Mouse (Mus musculus) heart, adult 11 months (tissue): ENCODE data around the gene Zbtb44.
"Not testable (repeated sequence)": the region's sequence is repeated elsewhere in the genome, so short reads cannot be mapped to it uniquely, and the experiment has no call there.

Source experiments
- DNase-seq: peaks from one replicate; pipeline ENCODE4 v3.0.0; 2022

Zbtb44 gene

DNA sequence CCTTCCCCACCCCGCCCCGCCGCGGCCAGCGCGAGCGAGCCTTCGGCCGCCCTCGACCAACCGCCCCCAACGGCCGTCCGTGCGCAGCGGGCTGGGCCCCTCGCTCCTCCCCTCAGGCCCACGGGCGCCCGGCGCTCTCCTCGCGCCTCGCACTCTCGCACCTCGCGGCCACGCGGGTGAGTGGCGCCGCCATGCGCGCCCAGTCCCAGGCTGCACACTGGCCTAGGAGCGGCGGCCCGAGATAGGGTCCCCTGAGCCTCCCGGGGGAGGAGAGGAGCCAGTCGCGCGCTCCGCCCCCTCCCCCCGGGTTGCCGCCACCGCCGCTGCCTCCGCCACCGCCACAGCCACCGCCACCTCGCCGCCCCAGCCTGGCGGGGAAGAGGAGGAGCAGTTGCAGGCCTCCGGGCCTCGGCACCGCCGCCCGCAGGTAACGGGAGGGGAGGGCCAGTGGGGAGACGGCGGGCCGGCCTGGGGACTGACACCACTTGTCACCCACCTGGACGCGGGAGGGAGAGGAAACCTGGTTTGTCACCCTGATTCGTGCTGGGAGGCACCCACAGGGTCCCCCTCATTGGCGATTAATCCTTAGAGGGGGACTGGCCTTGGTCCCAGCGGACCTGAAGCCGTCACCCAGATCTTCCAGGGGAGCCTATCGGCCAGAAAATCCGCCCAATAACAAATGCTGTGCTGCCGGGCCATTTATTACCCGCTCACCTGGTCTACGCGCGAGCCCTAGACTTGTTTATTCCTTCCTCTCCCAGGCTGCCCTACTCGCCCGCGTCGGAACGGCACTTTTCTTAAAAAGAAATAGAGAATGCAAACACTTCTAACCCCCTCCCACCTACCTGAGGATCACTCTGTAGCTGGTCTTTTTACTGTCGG is at the start of gene Zbtb44:
TSS of gene Zbtb44 (plus strand) at position 113 of the 882 bp plus-strand sequence.
- DNase-seq, result no peak

DNA sequence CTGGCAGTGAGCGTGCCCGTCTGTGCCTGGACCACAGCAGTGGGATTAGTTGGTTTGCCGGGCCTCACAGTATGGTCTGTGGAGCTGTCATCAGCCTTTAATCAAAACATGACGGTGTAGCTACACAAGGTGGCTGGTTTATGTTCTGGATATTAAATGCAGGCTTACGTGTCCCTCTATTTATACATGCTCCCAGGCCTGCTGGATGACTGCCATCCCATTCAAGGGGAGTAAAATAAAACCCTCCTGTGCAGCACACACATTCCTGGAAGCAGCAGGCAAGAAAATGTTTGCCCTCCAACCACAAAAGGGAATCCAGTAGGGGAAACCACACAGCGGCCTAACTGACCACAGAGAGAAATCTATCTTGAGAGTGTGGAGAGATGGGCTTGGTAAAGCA is 44.7 kb upstream of the Zbtb44 start:
- DNase-seq, result peak; percentile 83

DNA sequence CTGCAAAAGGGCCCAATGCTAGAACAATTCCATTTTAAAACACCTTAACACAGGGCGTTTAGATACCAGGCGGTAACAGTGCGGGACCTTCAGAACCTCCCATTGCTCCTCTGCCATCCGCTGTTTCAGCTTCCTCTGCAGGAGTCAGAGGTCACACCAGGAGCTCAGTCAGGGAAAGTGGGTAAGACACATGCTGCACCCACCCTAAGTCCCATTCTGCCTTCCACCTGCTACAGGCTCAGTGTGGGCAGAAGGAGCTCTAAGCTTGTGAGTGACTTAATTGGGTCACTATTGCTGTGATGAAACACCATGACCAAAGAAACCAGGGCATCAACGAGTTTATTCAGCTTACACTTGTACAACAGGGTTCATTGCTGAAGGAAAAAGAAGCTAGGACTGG is 37.3 kb upstream of the Zbtb44 start:
- DNase-seq, result peak; percentile 76

DNA sequence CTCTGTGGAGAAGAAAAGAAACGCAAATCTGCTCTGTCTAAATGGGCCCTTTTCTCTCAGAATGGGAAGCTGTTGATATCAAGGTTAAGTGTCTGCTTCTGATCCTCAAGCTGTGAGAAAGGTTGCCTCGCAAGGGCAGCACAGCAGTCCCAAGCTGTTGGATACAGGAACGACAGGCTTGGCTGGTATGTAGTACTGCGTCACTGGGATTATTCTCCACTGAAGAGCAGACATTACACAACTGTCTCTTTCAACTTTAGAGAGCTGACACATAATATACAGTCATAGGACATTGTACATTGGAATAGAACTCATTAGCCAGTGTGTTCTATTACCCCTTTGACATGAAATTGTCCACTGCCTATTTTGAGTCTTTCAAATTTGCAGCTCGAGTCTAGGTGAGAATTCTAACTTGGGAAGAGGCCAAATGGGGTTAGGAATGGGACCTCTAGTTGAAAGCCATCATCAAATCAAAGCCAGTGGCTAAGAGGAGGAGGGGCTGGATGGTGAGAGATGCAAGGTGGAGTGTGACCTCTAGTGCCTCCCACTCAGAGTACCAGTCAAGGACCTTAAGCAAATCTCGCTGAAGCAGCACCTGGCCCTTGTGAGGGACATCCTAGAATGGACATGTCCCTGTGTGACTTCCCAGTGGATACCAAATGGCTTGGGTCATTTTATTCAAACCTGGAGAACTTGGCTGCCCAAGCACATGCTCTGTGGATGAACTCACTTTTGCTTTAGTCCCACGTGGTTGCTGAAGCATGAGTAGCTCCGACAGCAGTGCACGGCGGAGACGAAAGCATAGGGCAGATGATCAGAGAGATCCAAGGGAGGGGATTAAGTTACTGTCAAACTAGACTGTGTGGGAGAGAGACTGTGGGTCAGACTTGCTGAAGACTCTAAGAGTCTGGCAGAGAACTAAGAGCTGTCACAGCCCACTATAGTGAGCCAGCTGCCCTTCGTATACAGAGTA is 33.6 kb upstream of the Zbtb44 start:
- DNase-seq, result peak; percentile 88

DNA sequence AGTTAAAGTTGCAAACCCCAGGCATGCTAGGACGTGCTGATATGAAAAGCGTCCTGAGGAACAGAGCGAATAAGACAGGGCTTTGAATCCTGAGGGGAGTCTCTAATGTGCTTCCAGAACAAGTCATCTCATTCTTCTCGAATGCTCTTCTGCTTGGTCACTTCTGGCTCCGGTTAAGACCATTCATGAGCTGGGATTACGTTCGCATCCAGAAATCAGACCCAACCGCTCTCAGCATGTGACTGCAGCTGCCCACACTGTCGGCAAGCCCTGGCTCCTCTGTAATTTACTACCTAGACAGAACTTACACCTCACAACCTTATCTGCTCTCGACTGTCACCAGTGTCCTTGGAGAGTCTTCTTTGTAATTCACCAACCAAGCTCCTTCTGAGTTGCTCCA is 29.8 kb upstream of the Zbtb44 start:
- peak; percentile 88 for DNase-seq

DNA sequence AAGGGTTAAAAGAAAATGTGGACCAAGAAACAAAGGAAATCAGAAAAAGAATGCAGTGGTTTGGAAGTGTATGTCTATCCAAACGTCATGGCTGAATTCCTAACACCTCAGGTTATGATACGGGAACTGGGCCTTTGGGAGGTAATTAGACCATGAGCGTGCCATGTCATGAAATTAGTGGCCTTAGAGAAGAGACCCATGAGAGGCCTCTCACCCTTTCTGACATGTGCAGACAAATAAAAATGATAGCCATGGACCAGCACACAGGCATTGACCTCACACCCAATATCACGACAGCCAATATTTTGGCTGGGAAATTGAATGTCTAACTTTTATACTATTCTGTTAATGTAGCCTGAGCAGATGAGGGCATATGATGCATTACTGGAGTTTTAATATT is 27.9 kb upstream of the Zbtb44 start:
- peak; percentile 15 for DNase-seq

DNA sequence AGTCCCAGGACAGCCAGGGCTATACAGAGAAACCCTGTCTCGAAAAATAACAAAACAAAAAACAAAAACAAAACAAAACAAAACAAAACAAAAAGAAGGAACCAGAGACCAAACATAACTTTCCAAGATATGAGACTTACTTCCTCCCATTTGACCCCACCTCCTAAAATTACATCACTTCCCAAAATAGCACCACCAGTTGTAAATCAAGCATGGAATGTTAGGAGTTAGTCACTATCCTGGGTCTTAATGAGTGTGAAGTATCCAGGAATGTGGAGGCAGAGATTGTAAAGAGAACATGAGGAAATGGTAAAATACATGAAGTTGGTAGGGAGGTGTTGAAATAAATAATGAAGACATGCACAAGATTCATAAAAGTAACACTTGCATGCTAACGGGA is 21.1 kb upstream of the Zbtb44 start:
- DNase-seq, result peak; percentile 3

DNA sequence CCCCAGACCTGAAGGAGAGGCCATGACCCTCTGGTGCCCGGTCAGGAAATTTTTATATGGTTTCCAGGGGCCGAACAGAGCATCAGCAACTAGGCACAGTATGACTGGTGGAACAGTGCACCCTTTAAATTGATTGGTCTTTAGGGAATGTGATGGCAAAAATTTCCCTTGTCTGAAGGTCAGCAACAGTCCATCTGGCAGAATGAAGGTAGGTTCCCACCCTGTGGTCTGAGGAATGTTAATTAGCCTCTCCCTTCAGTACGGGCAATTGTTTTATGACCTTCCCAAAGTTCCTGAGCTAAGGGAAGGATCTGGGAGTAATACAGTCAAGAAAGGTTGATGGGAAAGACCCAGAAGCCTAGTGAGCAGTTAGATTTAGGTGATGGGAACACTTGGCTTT is 20.4 kb upstream of the Zbtb44 start:
- peak; percentile 58 for DNase-seq

DNA sequence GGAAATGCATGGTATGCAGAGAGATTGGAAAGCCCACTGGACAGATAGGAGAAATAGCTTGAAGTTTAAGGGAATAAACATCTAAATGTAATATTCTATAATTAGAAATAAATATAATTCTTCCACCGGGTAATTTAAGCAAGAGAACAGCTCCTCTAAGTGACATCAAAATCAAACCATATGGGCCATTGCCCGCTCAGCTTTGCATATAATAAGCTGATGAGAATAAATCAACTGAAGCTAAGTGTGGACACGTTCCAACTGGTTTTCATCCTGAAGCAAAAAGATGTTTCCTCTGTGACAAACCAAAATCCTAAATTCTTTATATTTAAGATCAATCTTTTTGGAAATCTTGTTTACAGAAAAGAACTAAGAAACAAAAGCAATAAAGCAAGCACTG is 19.7 kb upstream of the Zbtb44 start:
- peak; percentile 36 for DNase-seq

DNA sequence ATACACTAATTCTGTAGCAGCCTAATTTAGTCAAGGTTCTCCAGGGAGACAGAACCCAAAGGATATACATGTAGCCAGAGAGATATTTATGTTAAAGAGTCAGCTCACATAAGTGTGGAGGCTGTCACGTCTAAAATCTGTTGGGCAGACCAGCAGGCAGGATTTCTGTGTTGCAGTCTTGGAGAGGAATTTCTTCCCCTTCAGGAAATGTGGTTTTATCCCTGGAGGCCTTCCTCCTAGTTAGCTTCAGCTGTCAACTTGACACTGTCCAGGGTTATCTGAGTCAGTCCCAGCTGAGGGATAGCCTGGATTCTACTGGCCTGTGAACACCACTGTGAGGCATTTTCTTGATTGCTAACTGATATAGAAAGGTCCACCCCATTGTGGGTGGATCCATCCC is 18.9 kb upstream of the Zbtb44 start:
- peak; percentile 94 for DNase-seq

DNA sequence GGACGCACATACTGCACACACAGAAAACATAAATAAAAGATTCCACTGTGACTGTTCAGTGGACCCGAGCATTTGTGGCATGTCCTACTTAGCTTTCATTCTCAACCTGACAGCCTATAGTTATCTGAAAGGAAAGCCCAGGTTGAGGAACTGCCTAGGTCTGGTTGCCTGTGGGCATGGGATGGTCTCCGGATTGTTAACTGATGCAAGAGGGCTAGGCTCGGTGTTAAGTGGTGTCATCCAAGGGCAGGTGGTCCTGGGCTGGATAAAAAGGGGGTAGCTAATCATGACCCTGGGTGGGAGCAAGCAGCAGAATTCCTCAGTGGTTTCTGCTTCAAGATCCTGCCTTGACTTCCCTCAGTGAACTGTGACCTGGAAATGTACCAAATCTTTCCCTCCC is 17.8 kb upstream of the Zbtb44 start:
- DNase-seq, result peak; percentile 66

DNA sequence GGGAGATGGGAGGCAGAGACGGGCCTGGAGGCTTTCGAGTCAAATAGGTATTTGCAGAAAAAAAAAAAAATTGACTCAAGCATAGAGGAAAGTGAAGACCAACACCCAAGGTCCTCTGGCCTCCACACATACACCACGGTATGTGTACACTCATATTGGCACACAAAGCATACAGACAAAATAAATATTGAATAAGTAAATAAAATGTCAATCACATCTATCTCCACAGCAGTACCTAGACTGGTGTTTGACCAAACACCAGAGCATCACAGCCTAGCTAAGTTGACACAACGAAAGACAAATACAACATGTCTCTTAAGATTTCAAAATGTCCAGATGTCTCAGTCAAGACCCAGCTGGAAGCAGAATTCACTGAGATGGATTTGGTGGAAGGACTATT is 17.0 kb upstream of the Zbtb44 start:
- DNase-seq, result no peak

DNA sequence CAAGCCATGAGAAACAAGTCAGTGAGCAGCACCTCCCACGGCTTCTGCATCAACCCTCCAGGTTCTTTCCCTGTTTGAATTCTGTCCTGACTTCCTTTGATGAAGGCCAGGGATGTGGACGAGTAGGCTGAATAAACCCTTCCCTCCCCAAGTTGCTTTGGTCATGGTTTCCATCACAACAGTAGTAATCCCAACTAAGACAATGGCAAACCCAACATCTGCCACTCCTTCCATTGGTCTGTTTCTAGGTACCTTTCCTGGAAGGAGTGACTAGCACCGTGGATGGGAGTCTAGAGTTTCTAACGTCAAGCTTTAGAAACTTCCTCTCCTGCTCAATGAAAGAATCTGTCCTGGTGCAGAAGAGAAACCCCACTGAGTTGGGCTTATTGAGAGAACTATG is 12.8 kb upstream of the Zbtb44 start:
- no peak for DNase-seq

DNA sequence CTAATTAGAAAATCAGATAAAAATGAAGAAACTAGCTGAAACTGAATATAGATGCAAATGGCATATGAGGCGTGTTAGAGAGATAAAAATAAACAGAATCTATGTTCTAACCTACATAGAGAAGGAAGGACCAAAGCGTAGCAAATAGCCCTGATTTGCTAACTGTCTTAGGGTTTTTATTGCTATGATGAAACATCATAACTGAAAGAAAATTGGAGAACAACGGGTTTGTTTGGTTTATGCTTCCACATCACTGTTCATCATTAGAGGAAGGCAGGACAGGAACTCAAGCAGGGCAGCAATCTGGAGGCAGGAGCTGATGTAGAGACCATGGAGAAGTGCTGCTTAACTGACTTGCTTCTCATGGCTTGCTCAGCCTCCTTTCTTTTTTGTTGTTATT is 12.3 kb upstream of the Zbtb44 start:
- peak; percentile 12 for DNase-seq

DNA sequence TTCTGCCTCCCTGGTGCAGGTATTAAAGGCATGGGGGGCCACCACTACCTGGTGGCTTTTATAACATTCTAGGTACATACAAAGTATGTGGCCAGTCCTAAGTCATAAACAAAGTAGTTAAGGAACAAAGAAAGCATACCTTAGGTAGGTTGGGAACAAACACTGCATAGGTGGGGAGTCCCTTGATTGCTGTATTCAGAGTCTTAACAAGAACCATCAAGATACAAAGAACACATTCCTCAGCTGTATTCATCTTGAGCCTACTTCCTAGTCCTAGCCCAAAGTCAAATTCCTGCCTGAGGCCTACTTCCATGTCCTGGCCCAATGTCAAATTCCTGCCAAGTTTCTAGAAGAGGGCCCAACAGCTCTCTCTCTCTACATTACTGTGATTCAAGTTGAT is 11.7 kb upstream of the Zbtb44 start:
- peak; percentile 55 for DNase-seq

DNA sequence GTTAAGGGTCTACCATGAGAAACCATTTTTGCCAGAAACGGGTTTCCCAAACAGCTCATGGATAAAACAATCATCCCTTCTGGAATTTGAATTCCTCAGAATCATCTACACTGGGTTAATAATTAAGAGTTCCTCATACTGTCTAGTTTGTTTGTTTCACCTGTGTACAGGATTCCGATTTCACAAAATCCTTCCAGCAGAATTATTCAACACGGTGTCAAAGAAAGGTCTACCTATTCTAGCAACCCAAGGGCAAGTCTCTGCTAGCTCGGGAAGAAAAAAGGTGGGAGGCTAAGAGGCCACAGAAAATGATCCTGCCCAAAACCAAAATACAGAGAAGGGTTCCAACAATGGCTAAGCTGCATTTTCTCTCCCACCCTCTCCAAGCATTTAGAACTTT is 2.2 kb upstream of the Zbtb44 start:
- peak; percentile 68 for DNase-seq

DNA sequence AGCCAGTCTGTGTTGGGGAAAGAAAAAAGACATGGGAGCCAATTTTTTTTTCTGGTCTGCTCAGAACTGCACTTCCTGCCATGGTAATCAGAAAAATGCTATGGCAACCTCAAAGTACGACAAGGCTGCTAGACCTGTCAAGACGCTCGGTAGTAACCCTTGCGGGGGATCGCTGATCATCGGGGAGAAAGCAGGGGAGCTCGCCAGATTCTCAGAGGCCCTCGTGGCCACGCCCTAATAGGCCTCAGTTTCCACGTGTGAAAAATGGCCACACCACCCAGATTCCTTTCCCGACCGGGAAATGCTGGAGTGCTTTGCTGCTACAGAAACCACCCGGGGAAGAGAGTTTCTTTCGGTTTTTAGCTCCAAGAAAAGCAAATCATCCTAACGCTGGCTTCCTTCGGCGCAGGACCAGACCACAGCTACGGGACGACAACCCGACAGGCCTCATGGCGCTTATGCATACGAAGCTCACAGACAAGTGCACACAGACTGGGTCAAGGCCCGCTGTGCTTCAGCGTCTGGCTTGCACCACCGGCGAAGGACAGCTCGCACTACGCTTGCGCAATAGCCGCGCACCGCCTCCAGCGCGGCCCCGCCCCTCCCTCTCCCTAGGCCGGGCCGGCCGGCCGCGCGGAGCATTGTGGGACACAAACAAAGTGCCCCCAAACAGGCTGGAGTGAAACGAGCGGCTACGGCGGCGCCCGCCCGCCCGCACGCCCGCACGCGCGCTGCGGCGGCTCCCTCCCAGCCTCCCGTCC is 513 bp upstream of the Zbtb44 start:
- peak; percentile 100 for DNase-seq

DNA sequence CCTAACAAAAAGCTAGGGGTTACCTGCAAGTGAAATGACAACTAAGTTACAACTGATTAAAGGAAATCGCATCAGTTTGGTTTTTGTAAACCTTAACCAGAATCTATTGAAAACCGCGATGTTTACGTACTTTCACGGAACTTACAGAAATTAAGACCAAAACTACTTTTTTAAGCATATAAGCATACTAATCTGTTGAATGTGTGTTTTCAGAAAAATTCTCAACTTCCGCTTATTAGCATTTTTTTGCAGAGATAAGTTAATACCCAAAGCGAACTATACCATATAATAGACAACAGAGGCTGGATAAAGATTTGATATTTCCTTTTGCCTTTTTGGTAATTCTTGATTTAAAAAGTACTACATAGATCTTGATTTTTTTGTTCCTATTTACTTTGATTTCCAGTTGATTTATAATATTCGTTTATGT is 985 bp downstream of the Zbtb44 start:
- no peak for DNase-seq

DNA sequence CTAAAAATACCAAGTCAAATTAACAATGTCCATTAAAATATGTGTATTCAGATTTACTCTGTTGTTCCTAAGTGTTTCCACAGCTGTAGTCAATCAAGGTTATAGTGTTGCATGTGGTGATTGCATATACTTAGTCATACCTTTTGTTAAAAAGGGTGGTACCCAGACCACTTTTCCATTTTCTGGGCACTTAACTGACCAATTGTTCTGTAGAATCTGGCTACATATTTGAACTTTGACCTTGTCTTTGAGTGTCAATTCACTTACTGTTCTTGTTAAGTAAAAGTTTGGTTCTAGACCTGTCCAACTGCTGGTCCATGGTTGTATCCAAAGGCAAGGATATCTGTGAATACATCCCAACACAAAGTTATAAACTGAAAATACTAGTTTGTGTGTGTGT is 2.1 kb downstream of the Zbtb44 start:
- DNase-seq, result peak; percentile 53

DNA sequence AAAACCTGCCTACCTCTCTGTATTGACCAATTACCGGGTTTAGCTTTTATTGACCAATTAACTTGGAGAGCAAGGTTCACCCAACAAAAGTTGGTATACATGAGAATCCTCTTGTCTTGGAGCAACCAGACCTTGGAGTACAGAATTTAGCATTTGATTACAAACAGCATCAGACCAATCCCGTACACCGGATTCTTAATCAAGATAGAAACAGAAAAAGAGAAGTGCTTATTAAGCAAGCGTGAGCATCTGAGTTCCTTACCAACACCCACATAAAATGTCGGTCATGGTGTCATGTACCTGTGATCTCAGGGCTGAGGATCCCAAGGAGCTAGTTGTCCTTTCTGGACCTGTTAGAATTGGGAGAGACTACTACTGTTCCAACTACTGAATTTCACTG is 19.8 kb downstream of the Zbtb44 start:
- DNase-seq, result no peak

DNA sequence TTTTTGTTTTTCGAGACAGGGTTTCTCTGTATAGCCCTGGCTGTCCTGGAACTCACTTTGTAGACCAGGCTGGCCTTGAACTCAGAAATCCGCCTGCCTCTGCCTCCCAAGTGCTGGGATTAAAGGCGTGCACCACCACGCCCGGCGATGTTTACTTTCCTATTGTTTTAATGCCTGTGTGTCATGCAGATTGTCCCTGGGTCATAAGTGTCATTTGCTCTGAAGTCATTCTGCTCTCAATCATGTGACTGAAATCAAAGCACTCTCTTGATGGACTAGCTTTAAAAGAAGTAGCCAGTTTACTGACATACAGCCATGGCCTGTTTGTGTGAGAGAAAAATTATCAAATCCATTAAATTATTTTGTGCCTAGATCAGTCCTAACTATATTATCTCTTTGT is 21.1 kb downstream of the Zbtb44 start:
- DNase-seq, result not testable (repeated sequence)

DNA sequence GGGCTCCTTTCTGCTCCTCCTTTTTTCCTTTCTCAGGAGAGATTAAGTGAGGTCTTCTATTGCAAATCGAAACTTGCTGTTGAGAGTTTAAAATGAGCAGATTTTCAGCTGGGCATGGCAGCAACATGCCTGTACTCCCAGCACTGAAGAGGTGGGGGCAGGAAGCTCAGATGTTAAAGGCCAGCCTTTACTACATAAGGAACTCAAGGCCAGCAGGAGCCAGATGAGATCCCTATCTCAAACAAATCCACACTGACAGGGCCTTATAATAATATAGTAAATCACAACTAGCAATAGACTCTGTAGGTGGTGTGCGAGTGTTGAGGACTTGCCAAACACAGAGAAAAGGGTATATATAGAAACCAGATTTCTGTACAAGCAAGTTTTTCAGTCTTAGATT is 28.3 kb downstream of the Zbtb44 start:
- peak; percentile 52 for DNase-seq

DNA sequence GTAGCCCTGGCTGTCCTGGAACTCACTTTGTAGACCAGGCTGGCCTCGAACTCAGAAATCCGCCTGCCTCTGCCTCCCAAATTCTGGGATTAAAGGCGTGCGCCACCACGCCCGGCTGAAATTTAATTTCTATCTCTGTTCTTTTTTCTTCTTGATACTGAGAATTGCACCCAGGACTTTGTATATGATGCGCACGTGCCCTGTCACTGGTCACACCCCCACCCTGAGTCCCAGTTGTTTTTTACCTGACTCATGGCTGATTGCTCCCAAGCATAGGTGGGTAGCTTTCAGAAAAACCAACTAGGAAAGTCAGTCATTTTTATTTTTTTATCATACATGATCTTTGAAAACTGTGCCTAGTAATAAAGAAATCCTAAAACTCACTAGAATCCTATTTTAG is 40.3 kb downstream of the Zbtb44 start:
- DNase-seq, result peak; percentile 77
